Mouse (Mus musculus) ES-Bruce4 (cell line): ENCODE data around the gene Nudt3. TPM values are rescaled to one million over a fixed set of nuclear protein-coding genes. Genes with fewer than 3 reads are reported as not detected.
A peak's percentile ranks its signal among the peaks of the same experiment; 100 is the strongest.
"Not testable (repeated sequence)": the region's sequence is repeated elsewhere in the genome, so short reads cannot be mapped to it uniquely, and the experiment has no call there.

ENCODE experiments used
- H3K27ac ChIP-seq: 2 replicates; pipeline ENCODE4 v1.5.1; 2012; ENCODE audit warnings: low read length, inconsistent platforms; ENCODE audit not compliant: insufficient read depth
- H3K27me3 ChIP-seq: 2 replicates; pipeline ENCODE4 v1.6.1; 2012; ENCODE audit warnings: mild to moderate bottlenecking, low read length, inconsistent platforms; ENCODE audit not compliant: control insufficient read depth, poor library complexity, insufficient read depth, severe bottlenecking
- H3K36me3 ChIP-seq: 2 replicates; pipeline ENCODE4 v1.6.1; 2012; ENCODE audit warnings: inconsistent platforms, mild to moderate bottlenecking, low read length, moderate library complexity; ENCODE audit not compliant: control insufficient read depth, poor library complexity, insufficient read depth, severe bottlenecking
- H3K4me1 ChIP-seq: one replicate; pipeline ENCODE4 v1.8.1; 2011; ENCODE audit warnings: low read length; ENCODE audit not compliant: control insufficient read depth, insufficient read depth
- H3K4me3 ChIP-seq: 2 replicates; pipeline ENCODE4 v1.5.1; 2011; ENCODE audit warnings: low read depth, mild to moderate bottlenecking, low read length
- H3K9ac ChIP-seq: 2 replicates; pipeline ENCODE4 v1.6.1; 2012; ENCODE audit warnings: low read depth, mild to moderate bottlenecking, inconsistent platforms; ENCODE audit not compliant: poor library complexity, severe bottlenecking
- H3K9me3 ChIP-seq: replicated peaks from 2 replicates; pipeline ENCODE4 v1.6.1; 2012; ENCODE audit warnings: mild to moderate bottlenecking, low read length, inconsistent platforms; ENCODE audit not compliant: control insufficient read depth, poor library complexity, insufficient read depth, severe bottlenecking
- CTCF ChIP-seq: IDR thresholded peaks from one replicate; pipeline ENCODE4 v1.8.1; 2011; ENCODE audit warnings: low read depth, low read length
- EP300 ChIP-seq: IDR thresholded peaks from 2 replicates; pipeline ENCODE4 v1.6.1; 2011; ENCODE audit warnings: low read depth, low read length; ENCODE audit not compliant: insufficient read depth
- POLR2A ChIP-seq: IDR thresholded peaks from one replicate; pipeline ENCODE4 v1.8.1; 2011; ENCODE audit warnings: low read length; ENCODE audit not compliant: insufficient read depth
- polyA plus RNA-seq: library from polyadenylated mRNA; stranded (reverse); fragments of >200 nt; gene quantifications from 2 replicates; pipeline ENCODE4 v1.2.4, GENCODE M21; 2011; ENCODE audit warnings: low read depth; ENCODE audit not compliant: missing spikeins, insufficient read depth, insufficient read length

Nudt3 gene
- polyA plus RNA-seq, 1 experiment = 68.8 TPM

- TF ChIP-seq POLR2A (no peak), CTCF (no peak), EP300 (no peak)
- H3K9ac ChIP-seq = no peak overlapping the region
- peaks cover 25% of the 10 kb centered on the region for H3K36me3 ChIP-seq
- no peak overlapping the region for H3K4me3 ChIP-seq
- peaks cover 5% of the 10 kb centered on the region for H3K4me1 ChIP-seq
- no peaks in the 10 kb centered on the region for H3K9me3 ChIP-seq
- H3K27ac ChIP-seq = no peak overlapping the region
- no peaks in the 10 kb centered on the region for H3K27me3 ChIP-seq
Observed at GRCm38 (mm10) chr17:27637333-27637732, 14.0 kb upstream of the Nudt3 start.

DNA sequence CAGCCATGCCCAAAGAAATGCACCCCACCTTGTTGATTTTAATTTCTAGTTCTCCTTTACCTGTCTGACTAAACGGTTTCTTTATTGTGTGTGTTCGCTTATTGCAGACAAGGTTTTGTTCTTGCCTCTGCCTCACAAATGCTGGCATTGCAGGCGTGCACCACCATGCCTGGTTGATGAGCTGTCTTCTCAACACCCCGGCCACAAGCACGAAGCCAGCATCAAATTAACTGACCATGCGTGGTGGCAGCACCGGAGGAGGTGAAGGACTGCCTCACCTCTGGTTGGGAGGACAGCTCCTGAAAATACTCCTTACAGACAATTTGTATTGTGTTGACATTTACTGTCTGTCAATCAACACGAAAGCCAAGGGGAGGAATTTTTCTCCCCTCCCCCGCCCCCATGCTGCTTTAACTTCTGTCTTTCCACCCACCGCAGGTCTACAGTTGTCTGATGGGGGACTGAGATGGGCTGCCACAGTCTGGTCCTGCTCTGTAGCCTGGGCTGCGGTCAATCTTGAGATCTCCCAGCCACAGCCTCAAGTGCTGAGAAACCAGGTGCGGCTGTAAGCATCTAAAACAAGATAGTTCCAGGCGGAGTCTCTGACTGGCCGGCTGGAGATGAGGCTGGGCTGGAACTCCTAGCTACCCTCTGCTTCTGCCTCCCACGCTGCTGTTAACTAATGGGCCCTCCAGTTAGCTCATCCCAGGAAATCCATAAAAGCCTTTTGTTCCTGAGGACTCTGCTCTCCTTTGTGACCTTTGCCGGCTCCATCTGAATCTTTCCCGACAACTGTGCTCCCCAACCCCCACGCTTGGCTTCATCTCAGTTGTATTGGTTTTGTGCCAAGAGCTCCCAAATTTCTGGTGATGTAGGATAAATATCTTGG, 13.1 kb upstream of the Nudt3 start, which contains the start of gene Rps10:
Rps10 (minus strand) TSS at position 538 of the 889 bp plus-strand sequence.
- H3K36me3 ChIP-seq = peaks cover 35% of the 10 kb centered on the region
- H3K9ac ChIP-seq = peak within 1 kb of the TSS; percentile 34
- no peaks in the 10 kb centered on the region for H3K9me3 ChIP-seq
- H3K27ac ChIP-seq = peak within 1 kb of the TSS; percentile 63
- TF ChIP-seq CTCF = no peak
- no peak for TF ChIP-seq POLR2A
- no peak for TF ChIP-seq EP300
- no peaks in the 10 kb centered on the region for H3K27me3 ChIP-seq
- peak within 1 kb of the TSS; percentile 59 for H3K4me3 ChIP-seq
- peaks cover 5% of the 10 kb centered on the region for H3K4me1 ChIP-seq

DNA sequence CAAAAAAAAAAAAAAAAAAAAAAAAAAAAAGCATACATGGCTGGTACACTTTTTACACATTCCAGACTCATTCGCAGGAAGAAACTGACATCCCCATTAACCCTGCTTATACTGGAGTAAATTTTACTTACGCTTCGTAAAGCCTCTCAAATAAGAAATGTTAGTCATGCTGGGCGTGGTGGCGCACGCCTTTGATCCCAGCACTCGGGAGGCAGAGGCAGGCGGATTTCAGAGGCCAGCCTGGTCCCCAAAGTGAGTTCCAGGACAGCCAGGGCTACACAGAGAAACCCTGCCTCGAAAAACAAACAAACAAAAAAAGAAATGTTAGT, 12.2 kb upstream of the Nudt3 start:
- Histone ChIP-seq H3K9ac (peak overlapping the region; percentile 34), H3K4me3 (peak overlapping the region; percentile 59), H3K36me3 (peaks cover 43% of the 10 kb centered on the region), H3K27ac (peak overlapping the region; percentile 17; the same call in 1 of the 2 replicates)
- H3K27me3 ChIP-seq, H3K4me1 ChIP-seq, H3K9me3 ChIP-seq: not testable (repeated sequence)

DNA sequence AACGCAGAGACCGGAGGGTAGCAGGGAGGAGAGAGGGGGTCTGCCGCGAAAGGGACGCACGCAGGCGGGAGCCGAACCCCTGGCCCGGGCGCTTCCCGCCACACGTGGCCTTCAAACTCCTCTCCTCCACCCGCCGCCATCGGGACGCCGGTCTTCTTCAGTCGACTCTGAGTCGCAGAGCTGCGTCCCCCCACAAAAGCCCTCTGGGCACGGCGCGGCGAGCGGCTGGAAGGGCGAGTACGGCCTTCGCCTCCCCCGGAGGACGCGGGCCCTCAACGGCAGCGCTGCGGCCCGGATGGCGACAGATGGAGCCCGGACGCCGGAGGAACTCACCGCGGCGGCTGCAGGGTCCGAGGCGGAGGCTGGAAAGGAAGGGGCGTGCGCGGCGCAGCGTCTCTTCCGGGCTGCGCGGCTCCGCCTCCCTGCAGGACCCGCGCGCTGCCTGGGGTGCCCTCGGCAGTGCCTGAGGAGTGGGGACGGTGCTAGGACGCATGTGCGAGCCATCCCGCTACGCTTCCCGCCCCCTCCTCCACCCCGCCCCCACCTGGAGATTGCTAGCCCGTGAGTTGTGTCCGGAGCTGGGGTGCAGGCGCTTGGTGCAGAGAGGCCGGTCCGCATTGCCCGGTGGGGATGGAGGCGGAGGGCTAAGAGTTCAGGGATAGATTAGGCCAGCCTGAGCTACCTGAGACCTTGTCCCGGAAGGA, 11.7 kb upstream of the Nudt3 start, which contains the start of gene RPS10-NUDT3:
RPS10-NUDT3 (minus strand) TSS at position 352 of the 704 bp plus-strand sequence.
- no peaks in the 10 kb centered on the region for H3K27me3 ChIP-seq
- peak within 1 kb of the TSS; percentile 92 for H3K9ac ChIP-seq
- TF ChIP-seq POLR2A (peak; percentile 58), EP300 (peak; percentile 5; the same call in 1 of the 2 replicates), CTCF (no peak)
- H3K36me3 ChIP-seq = peaks cover 48% of the 10 kb centered on the region
- peak within 1 kb of the TSS; percentile 20 for H3K27ac ChIP-seq
- H3K4me3 ChIP-seq = peak within 1 kb of the TSS; percentile 93
- H3K9me3 ChIP-seq = no peaks in the 10 kb centered on the region
- peaks cover 5% of the 10 kb centered on the region for H3K4me1 ChIP-seq

DNA sequence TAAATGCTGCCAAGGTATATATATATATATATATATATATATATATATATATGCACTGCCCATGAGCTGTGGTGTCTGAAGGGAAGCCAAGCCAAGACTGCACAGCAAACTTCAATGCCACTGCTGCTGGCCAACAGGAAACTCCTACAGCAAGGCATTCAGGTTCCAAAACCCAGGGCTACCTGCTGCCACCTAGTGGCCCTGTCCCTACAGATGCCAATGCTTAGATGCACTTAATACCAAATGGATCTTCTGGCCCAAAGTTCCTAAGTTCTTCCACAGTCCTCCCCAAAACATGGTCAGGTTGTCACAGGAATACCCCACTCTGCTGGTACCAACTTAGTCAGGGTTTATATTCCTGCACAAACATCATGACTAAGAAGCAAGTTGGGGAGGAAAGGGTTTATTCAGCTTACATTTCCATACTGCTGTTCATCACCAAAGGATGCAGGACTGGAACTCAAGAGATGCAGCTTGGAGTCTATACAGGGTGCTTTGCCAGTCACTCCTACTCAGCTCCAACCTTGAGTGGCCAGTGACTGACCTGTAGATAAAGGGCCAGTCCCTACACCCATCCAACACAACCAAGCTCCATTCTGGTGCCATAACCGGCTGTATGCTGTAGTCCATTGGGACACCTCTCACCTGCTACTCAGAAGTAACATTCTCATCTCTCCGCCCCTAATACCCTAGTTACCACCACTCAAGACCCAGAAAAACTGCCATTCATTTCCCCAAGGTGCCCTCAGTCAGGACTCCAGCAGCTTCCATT, 6.1 kb upstream of the Nudt3 start:
- Histone ChIP-seq H3K27ac (peak overlapping the region; percentile 20), H3K36me3 (peaks cover 46% of the 10 kb centered on the region), H3K27me3 (no peaks in the 10 kb centered on the region), H3K9ac (no peak overlapping the region), H3K4me3 (no peak overlapping the region), H3K4me1 (no peaks in the 10 kb centered on the region), H3K9me3 (no peaks in the 10 kb centered on the region)
- TF ChIP-seq EP300 (no peak), POLR2A (no peak), CTCF (peak; percentile 88)
